Mouse (Mus musculus): ENCODE measurements around the gene Ccdc181.
"Not testable (repeated sequence)": the region's sequence is repeated elsewhere in the genome, so short reads cannot be mapped to it uniquely, and the experiment has no call there.

Ccdc181 gene

DNA sequence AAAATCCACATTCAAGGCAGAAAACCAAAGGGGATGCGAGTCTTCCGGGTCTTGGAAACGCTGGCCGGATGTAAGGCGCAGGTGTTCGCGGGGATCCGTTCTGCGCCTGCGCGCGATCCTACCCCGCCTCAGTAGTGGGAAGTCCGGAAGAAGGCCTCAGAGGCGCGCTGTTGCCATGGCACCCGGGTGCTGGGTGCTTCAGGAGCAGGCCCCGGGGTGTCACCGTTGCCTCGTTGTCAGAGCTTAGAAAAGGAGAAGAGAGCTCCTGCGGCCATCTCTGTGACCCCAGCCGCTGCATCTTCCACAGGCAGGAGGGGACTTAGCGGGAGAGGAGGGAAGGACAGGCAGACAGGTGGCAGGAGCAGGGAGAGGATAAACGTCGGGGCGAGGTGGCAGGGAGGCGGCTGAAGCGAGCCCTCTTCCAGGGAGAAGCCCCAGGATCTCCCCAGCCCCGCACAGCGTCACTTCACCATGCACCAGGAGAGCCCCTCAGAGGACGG, at the start of gene Ccdc181:
Ccdc181 (plus strand) TSS at position 131 of the 500 bp plus-strand sequence.
- DNase-seq: peak; percentile 96

DNA sequence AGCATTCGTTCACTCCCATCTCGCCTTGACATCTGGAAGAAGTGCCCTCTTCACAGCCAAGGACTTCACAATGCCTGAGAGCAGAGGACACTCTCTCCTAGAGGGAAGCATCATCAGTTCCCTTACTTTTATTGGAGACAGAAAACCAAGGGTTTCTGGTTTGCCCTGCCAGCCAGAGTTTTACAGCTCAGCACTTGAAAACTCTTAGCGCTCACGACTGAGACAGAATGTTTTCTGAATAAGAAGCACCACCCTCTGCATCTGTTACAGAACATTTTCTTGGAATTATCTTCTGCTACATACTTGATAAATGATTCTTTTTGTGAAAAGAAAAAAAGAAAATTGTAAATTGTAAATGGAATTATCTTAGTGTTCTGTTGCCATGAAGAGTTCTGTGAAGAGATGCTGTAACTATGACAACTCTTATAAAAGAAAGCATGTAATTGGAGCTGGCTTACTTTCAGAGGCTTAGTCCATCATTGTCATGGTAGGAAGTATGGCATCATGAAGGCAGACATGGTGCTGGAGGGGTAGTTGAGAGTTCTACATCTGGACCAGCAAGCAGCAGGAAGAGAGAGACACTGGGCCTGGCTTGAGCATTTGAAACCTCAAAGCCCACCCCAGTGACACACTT, 43.3 kb upstream of the Ccdc181 start:
- DNase-seq: not testable (repeated sequence)

DNA sequence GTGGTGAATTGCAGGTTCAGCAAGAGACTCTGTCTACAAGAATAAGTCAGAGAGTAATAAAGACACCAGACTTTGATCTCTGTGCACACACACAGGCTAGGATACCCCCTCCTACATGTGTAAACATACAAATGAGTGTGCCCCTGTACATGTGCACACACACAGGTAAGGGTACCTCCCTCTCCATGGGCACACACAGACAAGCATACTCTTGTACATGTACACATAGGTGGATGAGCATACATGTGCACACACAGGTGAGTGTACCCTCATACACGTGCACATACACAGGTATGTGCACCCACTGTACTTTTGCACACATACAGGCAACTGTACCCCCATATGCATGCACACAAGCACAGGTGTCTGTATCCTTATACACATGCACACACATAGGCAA, 41.9 kb upstream of the Ccdc181 start:
- no peak for DNase-seq

DNA sequence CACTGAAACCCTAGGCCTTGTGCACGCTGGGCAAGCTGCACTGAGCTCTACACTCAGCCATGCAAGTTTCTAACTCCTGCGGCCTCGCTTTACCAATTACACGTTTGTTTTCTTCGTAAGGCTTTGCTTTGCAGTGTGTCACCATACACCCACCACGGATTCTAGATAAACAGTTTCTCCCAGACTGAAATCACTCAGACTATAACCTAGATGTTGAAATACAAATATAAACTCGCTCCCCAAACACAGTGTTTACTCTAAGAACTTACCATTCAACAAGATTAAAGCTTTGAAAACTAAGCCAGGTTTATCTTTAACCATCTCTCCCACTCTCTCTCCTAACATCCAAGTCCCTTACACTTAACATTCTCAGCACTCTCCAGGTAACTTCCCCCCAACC, 40.3 kb upstream of the Ccdc181 start:
- DNase-seq: no peak

DNA sequence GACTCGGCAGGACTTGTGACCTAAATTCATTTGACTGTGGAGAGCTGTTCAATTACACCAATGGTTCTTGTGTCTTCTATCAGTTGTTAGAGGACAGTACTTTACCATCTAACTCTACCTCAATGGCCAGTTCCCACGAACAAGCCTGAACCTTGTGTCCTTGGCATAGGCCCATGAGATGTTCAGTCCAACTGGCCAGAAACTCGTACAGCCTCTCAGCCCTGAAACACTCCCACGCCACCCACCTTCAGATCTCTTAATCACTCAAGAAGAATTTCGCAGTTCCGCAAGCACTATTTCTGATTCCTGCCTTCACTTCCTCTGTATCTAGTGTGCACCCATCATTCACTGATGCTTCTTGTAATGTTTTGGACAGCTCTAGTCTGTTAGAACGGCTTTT, 39.3 kb upstream of the Ccdc181 start:
- DNase-seq: peak; percentile 53

DNA sequence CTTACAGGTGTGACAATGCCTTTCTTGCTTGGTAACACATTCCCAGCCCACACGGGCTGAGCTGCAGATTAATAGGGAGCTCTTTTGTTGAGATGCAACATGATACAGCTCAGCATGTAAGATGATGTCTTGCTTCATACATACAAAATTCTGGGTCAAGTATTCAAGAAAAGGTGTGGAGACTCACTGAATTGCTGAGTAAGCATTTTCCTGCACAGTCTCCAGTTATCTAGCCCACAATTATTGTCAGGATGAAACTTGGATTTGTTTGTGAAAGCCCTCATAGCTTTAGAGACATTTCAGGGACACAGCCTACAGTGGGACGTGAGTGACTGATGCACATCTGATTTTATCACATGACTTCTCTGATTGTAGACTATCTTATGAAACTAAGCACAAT, 33.9 kb upstream of the Ccdc181 start:
- DNase-seq: no peak

DNA sequence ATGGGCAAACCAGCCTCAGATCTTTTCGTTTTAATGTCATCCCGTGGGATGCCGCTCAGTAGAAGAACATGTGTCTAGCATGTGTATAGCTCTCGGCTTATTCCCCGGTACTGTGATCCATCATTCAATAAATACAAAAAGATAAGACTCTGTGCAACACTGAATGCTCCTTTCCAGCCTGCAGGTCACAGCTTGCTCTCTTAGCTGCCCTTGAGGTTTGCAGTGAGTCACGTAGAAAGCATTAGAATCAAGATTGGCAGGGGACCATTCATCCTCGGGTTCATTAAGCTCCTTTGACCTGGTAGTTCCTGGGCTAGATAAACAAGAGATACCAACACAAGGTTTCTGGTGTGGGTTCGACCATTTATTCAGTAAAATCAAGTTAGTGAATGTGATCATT, 32.6 kb upstream of the Ccdc181 start:
- no peak for DNase-seq

DNA sequence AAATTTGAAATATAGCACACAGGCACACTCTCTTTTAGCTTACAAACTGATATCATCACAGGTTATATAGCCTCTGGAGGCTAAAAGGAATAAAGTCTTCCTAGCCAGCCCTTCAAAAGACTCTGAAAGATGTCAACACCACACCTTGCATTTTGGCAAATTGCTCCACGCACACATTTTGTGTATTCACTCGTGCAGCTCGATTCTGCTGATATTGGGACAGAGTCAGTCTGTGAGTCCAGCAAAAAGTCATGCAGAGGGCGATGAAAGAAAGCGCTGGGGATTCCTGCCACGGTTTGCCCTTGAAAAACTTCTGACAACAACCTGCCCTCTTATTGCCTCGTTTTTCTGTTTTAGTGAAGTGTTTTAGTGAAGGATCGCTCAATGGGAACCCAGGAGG, 27.9 kb upstream of the Ccdc181 start:
- peak; percentile 22 for DNase-seq

DNA sequence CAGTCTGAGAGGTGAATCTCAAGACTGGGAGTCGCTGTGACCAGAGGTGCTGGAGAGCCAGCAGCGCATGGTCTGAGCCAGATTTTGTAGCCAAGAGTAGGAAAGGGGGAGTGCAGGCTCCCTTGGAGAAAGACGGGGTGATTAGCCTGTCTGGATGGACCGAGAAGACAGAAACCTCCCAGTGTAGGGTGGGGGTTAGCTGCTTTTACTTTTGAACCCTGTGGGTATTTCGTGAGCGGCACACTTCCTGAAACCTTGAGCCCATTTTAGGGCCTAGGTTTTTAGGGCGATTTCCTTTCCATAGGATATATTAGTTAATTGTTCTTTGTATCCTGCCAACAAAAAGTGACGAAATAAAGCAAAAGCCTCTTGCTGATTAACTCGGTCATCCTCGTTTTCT, 27.4 kb upstream of the Ccdc181 start:
- peak; percentile 50 for DNase-seq

DNA sequence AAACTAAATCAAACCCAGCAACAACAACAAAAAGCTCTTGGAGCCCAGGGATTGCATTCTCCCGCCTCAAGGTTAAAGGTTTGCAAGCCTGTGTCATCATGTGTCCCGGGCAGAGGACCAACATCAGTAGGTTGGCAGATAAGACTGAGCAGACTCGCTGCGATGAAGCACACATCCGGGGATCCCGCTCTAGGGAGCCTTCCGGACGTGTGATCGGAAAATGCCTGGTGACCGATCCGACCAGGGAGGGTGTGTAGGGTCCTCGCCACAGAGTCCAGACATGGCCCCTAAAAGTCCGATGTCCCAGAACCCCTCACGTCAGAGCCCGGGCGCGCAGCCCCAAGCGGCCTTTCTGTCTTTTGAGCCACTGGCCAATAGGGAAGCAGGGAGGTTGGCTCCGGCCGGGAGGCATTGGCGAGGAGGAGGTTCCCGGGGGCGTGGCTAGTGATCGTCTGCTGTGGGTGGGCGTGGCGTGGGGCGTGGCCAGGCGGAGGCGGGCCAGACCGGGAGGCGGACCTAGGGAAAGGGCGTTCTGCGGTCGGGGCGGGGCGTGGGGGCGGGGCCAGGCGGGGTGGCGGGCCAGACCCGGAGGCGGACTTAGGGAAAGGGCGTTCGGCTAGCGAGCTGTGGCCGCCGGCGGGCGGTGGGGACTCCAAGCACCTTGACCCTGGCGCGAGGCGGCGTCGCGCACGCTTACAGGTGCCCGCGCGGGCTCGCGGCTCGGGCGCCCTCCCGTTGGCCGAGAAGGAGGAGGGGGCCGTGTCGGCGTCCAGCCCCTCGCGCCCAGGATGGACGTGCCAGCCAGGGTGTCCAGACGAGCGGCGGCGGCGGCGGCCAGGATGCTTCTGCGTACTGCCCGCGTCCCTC, 26.7 kb upstream of the Ccdc181 start, which contains the start of gene Slc19a2:
Slc19a2 (plus strand) TSS at position 582 of the 867 bp plus-strand sequence.
- DNase-seq: peak; percentile 98

DNA sequence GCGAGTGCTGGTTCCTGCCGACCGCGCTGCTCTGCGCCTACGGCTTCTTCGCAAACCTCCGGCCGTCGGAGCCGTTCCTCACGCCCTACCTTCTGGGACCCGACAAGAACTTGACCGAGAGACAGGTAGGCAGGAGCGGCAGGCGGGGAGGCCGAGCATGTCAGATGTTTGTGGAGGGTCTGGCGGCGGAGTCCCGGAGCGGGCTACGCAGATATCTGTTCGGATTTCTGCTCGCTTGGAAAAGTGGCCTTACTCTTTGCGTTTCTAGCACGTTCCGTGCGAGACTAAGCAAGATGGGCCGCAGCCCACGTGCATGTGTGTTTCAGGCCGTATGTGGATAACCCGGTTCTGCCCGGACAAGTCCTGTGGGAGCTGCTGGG, 26.1 kb upstream of the Ccdc181 start:
- DNase-seq: no peak

DNA sequence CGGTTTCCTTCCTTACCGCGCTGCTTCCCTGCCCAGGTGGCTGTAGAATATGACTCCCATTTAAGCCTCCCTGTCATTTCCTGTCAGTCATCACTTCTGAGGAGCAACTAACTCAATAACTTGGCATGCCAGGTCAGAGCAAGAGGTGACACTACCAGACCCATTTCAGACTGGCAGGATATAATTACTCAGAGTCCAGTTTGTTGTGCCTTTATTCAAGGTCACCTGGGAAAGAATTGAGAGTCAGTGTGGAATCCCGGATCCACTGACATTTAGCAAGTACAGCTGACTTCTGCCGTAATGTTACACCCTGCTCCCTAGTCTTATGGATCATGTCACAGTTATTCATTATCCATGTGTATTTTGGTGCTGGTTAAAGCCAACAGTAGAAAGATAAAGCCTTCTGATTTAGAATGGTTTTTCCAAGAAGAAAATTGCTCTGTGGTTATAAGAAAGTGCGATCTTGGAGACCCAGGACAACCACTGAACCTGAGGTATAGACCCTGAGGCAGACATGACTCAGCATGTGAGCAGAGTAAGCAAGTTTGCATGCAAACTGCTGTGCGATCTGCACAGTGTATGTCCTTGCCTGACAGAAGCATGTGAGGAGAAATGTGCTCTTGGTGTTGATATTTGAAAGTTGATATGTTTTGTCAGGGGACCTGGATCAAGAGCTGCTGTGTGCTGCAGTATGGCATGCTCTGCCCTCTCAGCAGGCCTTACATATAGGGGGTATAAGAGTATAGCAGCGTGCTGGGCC, 24.8 kb upstream of the Ccdc181 start:
- DNase-seq: peak; percentile 13

DNA sequence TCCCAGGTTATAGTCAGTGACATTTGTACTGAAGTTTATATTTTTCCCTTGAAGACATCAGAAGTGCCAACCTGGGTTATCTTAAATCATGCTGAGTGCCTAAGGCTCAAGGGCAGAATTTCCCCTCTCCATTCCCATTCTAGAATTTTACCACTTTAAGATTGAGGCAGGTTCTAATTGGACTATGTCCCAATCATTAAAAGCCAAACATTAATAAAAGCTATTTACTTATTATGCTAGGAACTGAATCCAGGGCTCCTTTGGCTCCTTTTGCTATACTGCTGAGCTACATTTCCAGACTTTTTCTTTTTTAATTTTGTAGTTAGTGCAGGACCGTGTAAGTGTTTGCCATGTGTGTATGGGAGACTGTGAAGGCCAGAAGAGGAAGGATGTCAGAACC, 23.9 kb upstream of the Ccdc181 start:
- no peak for DNase-seq

DNA sequence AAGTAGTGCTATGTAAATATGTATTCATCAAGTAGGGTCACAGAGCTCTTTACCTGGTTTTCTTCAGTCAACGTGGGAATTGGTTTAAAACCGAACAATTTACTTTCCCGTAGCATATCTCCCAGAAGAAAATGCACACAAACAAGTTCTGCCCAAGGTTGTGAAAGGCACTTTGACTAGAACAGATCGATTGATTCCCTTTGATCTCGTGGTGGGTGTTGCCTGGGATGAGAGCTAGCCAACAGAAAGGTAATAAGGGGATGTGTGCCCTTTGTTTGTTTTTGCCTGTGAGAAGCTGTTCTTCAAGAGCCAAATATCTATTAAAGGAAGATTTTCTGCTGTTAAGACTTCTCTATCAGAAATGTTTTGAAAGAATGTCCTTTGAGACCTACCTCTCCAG, 22.8 kb upstream of the Ccdc181 start:
- DNase-seq: no peak

DNA sequence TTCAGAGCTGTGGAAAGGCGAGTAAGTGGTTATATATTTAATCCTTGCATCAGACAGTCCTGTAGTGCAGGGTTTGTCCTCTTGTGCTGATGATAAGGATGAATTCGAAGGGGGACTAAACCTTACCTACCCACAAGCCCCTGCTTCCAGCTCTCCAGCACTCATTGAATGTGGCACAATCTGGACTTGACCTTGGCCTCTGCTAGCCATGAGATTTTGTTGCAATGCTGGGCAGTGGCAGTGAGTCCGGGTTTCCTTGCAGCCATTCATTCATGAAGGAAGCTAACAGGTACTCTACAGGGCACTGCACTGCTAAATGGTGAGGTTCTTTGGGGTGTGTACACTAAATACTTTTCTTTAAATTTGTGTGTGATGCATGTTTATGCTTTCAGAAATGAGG, 20.5 kb upstream of the Ccdc181 start:
- no peak for DNase-seq

DNA sequence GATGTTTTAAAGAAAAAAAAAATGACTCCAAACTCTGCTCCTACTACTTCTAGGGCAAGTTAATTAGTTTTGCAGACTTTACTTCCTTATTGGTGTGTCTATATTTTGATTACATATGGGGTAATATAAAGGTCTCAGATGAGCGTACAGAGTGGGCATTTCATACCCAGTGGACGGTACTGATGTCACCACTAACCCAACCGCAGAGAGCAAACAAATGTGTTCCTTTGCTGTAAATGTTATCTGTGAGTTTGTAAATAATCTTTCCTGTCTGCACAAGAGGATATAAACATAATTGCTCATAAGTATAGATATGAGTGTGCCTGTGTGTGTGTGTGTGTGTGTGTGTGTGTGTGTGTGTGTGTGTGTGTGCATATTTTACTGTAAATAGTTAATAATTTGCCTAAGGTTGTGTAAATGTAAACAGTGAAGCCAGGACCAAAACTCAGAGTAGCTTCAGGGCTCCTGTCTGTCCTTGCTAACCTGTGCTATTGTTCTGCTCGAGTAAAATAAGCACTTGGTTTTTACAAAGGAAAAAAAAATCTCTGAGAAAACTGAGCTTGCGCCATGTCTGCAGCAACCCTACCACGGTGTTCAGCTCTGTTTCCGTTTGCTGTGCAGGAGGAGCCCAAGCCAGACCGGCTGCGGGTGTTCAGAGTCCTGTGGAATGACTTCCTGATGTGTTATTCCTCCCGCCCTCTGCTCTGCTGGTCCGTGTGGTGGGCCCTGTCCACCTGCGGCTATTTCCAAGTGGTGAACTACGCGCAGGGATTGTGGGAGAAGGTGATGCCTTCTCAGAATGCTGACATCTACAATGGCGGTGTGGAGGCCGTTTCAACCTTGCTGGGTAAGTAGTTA, 15.0 kb upstream of the Ccdc181 start:
- no peak for DNase-seq

DNA sequence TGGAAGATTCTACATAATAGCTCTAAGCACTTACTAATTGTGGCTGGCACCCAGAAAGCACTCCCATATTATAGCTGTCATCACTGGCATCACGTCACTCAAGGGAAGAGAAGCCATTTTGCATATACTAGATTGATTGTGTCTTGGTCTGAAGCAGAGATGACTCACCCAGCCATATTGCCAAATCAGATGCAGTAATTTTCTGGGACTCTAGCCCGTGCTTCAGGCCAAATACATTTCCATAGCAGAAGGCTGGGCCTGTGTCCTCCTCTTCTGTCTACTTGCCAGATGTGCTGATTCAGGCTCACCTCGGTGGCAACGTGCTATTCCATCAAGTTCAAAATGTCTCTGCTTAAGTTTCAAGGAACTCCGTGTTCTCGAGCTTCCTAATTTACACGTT, 13.8 kb upstream of the Ccdc181 start:
- DNase-seq: no peak

DNA sequence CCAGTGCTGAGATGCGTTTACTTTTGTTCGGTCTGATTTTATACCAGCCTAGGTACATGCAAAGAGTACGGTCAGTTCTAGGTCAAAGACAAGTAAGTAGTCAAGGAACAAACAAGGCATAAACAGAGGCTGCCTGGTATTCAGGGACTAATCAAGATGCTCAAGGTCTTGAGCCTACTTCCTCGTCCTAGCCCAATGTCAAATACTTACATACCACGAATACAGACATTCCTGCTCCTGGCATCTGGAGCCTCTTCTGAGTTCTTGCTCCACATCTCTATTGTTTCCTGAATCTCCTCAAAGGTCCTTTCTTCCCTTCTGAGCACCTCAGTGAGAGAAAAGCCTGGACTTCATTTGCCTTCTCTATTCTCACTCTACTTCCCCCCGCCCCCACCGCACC, 4.4 kb upstream of the Ccdc181 start:
- no peak for DNase-seq

DNA sequence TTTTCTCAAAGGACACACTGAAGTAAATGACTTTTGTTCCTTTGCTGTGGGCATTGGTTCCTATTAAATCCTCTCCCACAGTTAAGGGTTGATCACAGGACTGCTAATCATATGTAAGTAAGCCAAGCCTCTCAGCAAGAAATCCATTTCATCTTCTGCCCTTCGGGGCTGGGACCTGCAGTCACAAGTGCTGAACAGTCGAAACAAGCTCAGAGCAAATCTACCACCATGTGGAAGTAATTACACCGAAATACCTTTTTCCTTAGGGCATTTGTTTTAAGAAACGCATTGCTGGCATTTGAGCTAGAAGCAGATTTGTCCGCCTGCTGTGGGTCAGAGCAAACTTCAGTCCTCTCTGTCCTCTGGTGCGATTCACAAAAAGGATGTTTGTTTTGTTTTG, 1.7 kb upstream of the Ccdc181 start:
- no peak for DNase-seq

DNA sequence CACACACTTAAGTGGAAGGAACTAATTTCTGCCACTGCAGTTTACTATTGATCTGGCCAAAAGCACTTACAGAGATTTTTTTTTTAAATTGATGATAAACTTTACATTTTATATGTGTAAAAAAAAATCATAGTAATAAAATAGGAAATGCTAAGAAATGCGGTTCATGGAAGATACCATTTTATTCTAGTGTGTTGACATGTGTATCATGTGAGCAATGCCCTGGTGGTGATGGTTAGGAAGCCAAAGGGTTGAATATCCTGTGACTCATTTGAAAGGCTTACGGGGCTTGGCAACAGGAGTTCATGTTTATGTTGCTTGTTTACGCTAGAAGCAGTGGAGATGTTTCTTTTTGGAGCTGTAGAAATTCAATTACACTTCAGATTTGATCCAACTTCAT, 1.2 kb downstream of the Ccdc181 start:
- no peak for DNase-seq

DNA sequence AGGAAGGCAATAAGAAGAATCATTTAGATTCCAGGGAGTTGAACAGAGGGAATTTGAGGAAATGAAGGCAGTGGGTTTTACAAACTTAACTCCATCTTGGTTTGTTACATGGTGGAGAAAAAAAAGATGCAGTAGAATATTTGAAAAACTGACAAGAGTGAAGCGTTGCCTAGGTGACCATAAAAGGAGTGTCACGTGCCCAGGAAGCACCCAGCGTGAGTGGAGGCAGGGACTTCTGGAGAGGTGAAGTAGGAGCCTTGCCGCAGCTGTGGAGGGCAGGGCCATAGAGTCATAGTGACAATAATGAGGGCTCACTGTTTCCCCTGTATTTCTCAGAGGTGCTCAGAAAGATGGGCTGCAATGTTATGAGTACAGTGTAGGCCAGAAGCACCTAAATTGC, 3.9 kb downstream of the Ccdc181 start:
- no peak for DNase-seq

DNA sequence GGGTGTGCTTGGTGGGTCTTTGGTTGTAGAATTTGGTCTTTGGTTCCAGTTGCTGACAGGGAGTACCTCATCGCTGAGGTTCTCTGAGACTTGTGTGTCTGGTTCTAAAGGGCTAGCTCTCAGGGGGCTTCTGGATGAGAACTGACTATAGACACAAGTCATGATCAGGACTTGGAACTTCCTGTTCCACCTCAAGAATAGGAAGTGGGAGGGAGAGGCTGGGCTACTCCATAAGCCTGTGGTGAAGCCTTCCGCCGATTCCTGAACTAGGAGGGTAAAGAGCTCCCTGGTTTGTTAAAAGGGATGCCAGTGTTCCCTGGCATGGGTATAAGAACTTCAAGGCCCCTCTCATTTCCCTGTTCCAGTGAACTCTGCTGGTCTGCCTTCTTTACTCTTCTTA, 8.6 kb downstream of the Ccdc181 start:
- DNase-seq: no peak

DNA sequence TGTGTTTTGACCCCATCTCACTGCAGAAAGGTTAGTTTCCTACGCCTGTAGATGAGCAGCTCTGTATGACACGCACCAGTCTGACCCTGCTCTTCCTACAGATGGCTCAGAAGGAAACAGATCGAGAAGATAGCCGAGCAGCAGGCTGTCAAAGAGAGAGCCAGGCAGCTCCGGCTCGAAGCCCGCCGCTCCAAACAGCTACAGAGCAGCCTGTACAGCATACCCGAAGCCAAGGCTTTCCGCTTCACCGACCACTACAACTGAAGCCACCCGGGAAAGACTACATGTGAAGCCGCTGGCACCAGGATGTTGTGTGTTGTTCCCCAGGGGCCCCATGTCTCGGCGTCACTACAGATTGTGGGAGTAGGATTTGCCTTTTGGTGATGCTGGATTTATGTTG, 12.0 kb downstream of the Ccdc181 start:
- peak; percentile 80 for DNase-seq
